ENCODE assay signal across 15 mouse cellular contexts in the genomic region with DNA sequence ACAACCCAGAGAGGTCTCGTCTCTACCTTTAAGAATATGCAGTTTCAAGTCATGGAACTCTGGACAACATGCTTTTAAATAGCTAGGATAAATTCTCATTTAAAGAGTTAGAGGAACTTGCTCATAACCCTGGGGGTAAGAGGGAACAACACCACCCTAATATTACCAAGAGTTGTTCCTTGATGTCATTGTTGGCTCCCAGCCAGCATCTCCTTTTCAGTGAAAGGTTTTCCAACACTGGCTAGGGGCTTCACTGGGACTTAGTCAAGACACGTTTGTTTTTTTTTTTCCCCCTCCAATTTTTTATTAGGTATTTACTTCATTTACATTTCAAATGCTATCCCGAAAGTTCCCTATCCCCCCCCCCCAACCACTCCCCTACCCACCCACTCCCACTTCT.
"Had no signal": no experiment of that assay in that cellular context is flagged by ENCODE, and none has a peak within 500 bp of the region (broad histone marks: within the 10 kb centered on the region; RNA-seq: fewer than 3 reads in every experiment).

No protein-coding gene starts in this region.

- H3K27ac ChIP-seq: macrophage; midbrain, embryonic 13.5 days; midbrain, embryonic 15.5 days; neural tube, embryonic 12.5 days; stomach, embryonic 15.5 days; stomach, postnatal 0 days had no signal

- H3K4me2 ChIP-seq: midbrain, embryonic 11.5 days; midbrain, embryonic 13.5 days; midbrain, embryonic 15.5 days; neural tube, embryonic 12.5 days; stomach, embryonic 15.5 days had no signal

- H3K9me3 ChIP-seq: midbrain, embryonic 13.5 days; midbrain, embryonic 15.5 days; neural tube, embryonic 12.5 days; stomach, embryonic 15.5 days had no signal

- H3K36me3 ChIP-seq: midbrain, embryonic 13.5 days; midbrain, embryonic 15.5 days; neural tube, embryonic 12.5 days; stomach, embryonic 15.5 days had no signal

- H3K9ac ChIP-seq: midbrain, embryonic 13.5 days; midbrain, embryonic 15.5 days; neural tube, embryonic 12.5 days; stomach, embryonic 15.5 days had no signal

- H3K4me1 ChIP-seq: megakaryocyte, embryonic 14.5 days; midbrain, embryonic 13.5 days; midbrain, embryonic 15.5 days; neural tube, embryonic 12.5 days; stomach, embryonic 15.5 days had no signal

- H3K27me3 ChIP-seq: megakaryocyte, embryonic 14.5 days; midbrain, embryonic 13.5 days; midbrain, embryonic 15.5 days; neural tube, embryonic 12.5 days; stomach, embryonic 15.5 days had no signal

- DNase-seq: lung, adult 2 months; lung, postnatal 14 days; lung, postnatal 36 days; right cerebral cortex, postnatal 14 days; thymus, adult 2 months; thymus, postnatal 25 days; thymus, postnatal 4 days had no signal

- H3K4me3 ChIP-seq: megakaryocyte, embryonic 14.5 days; midbrain, embryonic 13.5 days; midbrain, embryonic 15.5 days; neural tube, embryonic 12.5 days; stomach, embryonic 15.5 days had no signal

- ATAC-seq: midbrain, embryonic 13.5 days; midbrain, embryonic 15.5 days had no signal
